Mouse (Mus musculus) megakaryocyte, embryonic 14.5 days (primary cell): Measurements from ENCODE around the gene Vgll4. TPM values are rescaled to one million over a fixed set of nuclear protein-coding genes. Genes with fewer than 3 reads are reported as not detected.
A peak's percentile ranks its signal among the peaks of the same experiment; 100 is the strongest.

Experiments
- H3K27me3 ChIP-seq: replicated peaks from 2 replicates; pipeline ENCODE3; 2012; ENCODE audit warnings: inconsistent platforms
- H3K36me3 ChIP-seq: replicated peaks from 2 replicates; pipeline ENCODE3; 2012; ENCODE audit warnings: low read length, inconsistent platforms, mixed read lengths
- H3K4me1 ChIP-seq: 2 replicates; pipeline ENCODE4 v1.6.1; 2012; ENCODE audit warnings: inconsistent platforms
- H3K4me3 ChIP-seq: replicated peaks from 2 replicates; pipeline ENCODE3; 2012; ENCODE audit warnings: moderate library complexity, mild to moderate bottlenecking, inconsistent platforms
- H3K9me3 ChIP-seq: 2 replicates; pipeline ENCODE4 v1.6.1; 2012; ENCODE audit warnings: inconsistent platforms
- FLI1 ChIP-seq: IDR thresholded peaks from 2 replicates; pipeline ENCODE4 v1.6.1; 2012; ENCODE audit warnings: low read length, inconsistent platforms, mixed read lengths
- GATA1 ChIP-seq: IDR thresholded peaks from 3 replicates; pipeline ENCODE4 v1.6.1; 2012; ENCODE audit warnings: mixed read lengths, low read length, inconsistent platforms, borderline replicate concordance
- polyA plus RNA-seq: library from polyadenylated mRNA; stranded (reverse); fragments of >175 nt; gene quantifications from 2 replicates; pipeline ENCODE4 v1.2.3, GENCODE M21; 2012; ENCODE audit warnings: low replicate concordance; ENCODE audit not compliant: insufficient read depth

Gene Vgll4
- polyA plus RNA-seq, 1 experiment, result 30.5 TPM

DNA sequence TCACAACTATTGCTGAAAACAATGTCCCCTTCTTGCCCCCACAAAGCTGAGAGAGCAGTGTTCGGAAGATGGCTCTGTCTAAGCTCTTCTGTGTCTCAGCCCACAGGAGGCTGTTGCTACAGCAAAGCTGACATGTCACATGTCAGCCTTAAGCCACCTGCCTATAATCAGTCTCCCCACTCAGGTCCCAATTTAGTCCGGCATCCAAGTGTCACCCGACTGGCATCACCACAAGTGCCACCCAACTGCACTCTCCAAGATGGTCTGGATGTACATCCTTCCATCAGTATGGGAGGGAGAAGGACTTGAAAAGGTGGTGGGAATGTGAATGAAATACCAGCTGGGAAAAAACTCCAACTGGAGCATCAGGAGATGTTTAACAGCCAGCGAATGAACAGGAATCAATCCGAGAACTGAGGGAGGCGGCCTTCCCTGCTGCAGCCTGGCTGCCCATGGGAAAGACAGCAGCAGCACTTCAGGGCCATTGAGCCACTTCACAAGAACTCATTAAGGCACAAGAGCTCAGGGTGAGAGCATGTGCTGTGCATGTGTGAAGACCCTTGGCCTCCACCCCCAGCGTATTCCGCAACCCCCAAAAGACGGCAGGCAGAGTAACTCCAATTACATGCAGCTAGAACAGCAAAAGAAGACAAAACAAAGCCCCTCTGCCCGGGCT is 55.6 kb downstream of the Vgll4 start:
- TF ChIP-seq GATA1 (no peak), FLI1 (no peak)
- no peaks in the 10 kb centered on the region for H3K9me3 ChIP-seq
- peaks cover 91% of the 10 kb centered on the region for H3K4me1 ChIP-seq
- H3K4me3 ChIP-seq, result peak overlapping the region; percentile 23
- H3K36me3 ChIP-seq, result peaks cover 52% of the 10 kb centered on the region
- no peaks in the 10 kb centered on the region for H3K27me3 ChIP-seq

DNA sequence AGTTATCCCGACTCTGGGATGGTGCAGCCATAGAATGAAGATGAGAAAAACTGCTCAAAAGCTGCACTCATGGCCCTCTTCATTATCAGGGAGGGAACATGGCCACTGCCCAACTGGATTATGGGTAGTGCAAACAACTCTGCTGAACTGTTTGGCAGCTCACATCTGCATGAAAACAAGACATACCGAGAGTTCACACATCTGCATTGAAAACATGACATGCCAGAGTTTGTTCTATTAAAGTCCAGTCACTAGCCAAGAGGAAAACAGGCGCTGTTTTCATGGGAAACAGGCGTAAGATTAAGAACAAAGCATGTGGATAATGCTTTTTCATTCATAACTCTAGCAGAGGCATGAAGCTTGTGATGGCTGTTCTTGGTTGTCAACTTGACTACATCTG is 56.7 kb downstream of the Vgll4 start:
- Histone ChIP-seq H3K27me3 (no peaks in the 10 kb centered on the region), H3K4me1 (peaks cover 91% of the 10 kb centered on the region), H3K36me3 (peaks cover 52% of the 10 kb centered on the region), H3K4me3 (peak overlapping the region; percentile 53), H3K9me3 (no peaks in the 10 kb centered on the region)
- TF ChIP-seq GATA1 (no peak), FLI1 (no peak)

DNA sequence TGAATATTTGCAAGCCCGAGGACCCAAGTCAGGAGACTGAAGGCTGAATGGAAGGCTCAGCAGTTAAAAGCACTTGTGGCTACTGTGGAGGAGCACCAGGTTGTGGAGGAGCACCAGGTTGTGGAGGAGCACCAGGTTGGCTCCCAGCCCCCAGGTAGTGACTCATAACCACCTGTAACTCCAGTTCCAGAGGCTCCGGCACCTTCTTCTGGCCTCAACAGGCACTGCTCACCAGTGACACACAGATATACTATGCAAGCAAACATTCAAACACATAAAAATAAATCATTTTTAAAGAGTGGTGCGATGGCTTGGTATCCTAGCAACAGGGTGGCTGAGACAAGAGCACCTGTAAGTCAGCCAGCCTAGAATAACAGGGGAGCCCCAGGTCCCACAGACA is 58.3 kb downstream of the Vgll4 start:
- TF ChIP-seq FLI1, result no peak
- TF ChIP-seq GATA1, result no peak
- H3K4me3 ChIP-seq, result no peak overlapping the region
- no peaks in the 10 kb centered on the region for H3K9me3 ChIP-seq
- H3K27me3 ChIP-seq, result no peaks in the 10 kb centered on the region
- peaks cover 91% of the 10 kb centered on the region for H3K4me1 ChIP-seq
- H3K36me3 ChIP-seq, result peaks cover 57% of the 10 kb centered on the region

DNA sequence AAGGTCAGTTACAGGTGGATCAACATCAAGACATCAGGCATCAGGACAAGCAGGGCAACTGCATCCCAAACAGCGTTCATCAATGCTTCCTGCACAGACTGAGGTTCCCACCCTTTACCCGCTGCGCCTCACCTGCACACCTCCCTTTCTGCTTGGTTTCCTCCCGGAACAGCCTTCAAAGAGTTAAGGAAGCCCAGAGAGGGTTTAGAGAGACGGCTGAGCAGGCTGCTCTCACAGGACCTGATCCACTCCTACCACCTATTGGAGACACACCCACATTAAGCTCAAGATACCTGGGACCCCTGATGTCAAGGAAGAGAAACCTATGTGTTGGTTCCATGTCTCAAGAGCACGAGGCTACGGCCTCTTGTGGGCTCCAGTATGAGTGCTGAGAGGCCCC is 60.0 kb downstream of the Vgll4 start:
- H3K4me3 ChIP-seq, result peak overlapping the region; percentile 64
- TF ChIP-seq GATA1 (no peak), FLI1 (no peak)
- no peaks in the 10 kb centered on the region for H3K27me3 ChIP-seq
- H3K4me1 ChIP-seq, result peaks cover 91% of the 10 kb centered on the region
- H3K36me3 ChIP-seq, result peaks cover 66% of the 10 kb centered on the region
- H3K9me3 ChIP-seq, result no peaks in the 10 kb centered on the region

DNA sequence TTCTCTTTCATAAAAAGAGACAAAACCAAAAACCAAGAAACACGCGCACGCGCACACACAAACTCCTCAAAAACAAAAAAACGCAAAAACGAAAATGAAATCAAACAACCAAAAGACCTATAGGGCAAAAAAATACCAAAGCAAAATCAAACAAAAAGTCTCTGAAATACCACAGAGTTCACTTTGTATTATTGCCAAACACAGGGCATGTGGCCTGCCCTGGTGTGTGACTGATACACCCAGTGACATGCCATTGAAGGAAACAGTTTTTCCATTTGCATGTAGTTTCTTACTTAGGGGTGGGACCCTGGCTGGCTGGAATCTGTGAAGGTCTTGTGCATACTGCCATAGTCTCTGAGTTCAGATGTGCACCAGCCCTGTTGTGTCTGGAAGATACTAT is 62.3 kb downstream of the Vgll4 start:
- Histone ChIP-seq H3K36me3 (peaks cover 79% of the 10 kb centered on the region), H3K4me3 (no peak overlapping the region), H3K4me1 (peaks cover 91% of the 10 kb centered on the region), H3K9me3 (no peaks in the 10 kb centered on the region), H3K27me3 (no peaks in the 10 kb centered on the region)
- TF ChIP-seq GATA1 (no peak), FLI1 (no peak)

DNA sequence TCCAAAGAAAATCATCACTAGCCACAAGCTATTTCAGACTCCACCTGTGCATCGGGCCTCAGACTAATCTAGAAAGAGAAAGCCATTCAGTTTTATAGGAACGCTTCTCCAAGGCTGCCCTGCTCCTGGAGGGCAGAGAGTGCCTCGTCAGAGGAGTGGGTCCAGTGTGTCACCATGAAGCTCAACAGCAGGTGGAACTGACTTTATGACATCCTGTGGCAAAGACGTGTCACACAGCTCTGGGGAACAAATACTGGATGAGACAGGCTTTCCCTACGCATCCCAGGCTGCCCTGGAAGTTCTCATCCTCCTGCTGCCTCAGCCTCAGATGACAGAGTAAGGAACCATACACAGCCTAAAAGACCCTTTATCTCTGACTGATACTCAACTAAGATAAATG is 63.6 kb downstream of the Vgll4 start:
- Histone ChIP-seq H3K36me3 (peaks cover 79% of the 10 kb centered on the region), H3K9me3 (no peaks in the 10 kb centered on the region), H3K4me3 (peak overlapping the region; percentile 40), H3K27me3 (no peaks in the 10 kb centered on the region), H3K4me1 (peaks cover 91% of the 10 kb centered on the region)
- TF ChIP-seq GATA1, result no peak
- no peak for TF ChIP-seq FLI1

DNA sequence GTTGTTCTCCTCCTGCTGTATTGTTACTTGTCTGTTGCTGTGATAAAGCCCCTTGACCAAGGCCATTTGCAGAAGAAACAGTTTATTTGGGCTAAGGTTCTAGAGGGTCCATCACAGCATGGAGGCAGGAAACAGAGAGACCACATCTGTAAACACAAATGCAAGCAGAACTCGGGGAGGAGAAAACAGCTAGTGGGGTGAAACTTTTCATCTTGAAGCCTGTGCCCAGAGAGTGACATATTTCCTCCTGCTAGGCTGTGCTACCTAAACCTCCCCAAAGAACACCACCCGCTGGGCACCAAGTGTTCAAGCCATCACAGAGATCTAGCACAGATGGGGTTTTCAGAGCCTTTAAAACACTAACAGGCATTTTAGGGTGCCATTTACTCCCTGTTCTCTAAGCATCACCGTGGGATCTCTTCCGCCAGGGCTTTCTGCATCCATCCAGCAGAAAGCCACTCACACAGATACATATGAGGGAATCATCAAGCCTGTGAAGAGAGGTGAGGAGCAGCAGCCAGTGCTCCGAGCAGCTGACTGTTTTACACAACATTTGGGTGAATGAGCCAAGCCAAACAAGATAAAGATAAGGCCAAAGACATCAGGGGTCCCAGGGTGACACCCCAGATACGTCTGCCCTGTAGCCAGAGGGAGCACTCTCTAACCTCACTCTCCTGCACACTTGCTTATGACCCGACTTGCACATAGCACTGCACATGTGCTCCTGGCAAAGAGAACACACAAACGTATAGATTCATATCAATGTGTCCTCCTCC is 64.4 kb downstream of the Vgll4 start:
- Histone ChIP-seq H3K36me3 (peaks cover 80% of the 10 kb centered on the region), H3K9me3 (no peaks in the 10 kb centered on the region), H3K27me3 (no peaks in the 10 kb centered on the region), H3K4me3 (peak overlapping the region; percentile 19), H3K4me1 (peaks cover 97% of the 10 kb centered on the region)
- TF ChIP-seq GATA1, result no peak
- TF ChIP-seq FLI1, result no peak

DNA sequence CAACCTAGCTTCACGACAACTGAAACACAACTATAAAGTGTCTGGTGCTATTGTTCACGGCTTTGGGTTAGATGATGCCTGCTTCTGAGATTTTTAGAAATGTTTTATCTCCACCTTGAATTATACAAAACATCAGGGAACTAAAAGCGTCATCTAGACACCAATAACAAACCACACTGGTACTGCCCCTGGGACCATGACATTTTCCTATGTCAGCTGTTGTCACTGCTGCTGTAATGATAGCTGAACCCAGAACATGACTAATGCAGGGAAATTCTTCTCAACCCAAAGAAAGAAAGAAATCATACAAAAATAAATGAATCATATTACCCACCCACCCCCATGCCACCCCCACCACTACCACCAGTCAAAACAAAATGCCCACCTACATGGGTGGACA is 65.0 kb downstream of the Vgll4 start:
- Histone ChIP-seq H3K27me3 (no peaks in the 10 kb centered on the region), H3K9me3 (no peaks in the 10 kb centered on the region), H3K4me1 (peaks cover 100% of the 10 kb centered on the region), H3K36me3 (peaks cover 81% of the 10 kb centered on the region), H3K4me3 (no peak overlapping the region)
- TF ChIP-seq FLI1, result no peak
- TF ChIP-seq GATA1, result no peak

DNA sequence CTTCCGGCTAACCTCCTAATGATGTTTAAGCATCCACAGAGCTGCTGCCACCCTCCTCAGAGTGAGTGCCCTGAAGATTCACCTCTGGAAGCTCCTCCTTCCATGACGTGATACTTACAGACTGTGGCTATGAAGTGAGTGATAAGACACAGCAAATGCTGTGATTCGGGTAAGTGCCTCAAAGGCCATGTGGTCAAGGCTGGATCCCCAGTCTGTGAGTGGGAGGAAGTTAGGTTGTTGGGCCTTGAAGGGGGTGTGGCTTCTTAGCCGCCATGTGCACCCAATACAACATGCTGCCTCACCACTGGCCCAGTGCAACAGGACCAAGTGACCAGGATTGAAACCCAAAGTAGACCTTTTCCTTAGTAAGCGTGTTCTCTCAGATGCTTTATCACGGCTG is 65.6 kb downstream of the Vgll4 start:
- Histone ChIP-seq H3K4me1 (peaks cover 100% of the 10 kb centered on the region), H3K36me3 (peaks cover 83% of the 10 kb centered on the region), H3K9me3 (no peaks in the 10 kb centered on the region), H3K4me3 (peak overlapping the region; percentile 11), H3K27me3 (no peaks in the 10 kb centered on the region)
- TF ChIP-seq FLI1 (no peak), GATA1 (no peak)

DNA sequence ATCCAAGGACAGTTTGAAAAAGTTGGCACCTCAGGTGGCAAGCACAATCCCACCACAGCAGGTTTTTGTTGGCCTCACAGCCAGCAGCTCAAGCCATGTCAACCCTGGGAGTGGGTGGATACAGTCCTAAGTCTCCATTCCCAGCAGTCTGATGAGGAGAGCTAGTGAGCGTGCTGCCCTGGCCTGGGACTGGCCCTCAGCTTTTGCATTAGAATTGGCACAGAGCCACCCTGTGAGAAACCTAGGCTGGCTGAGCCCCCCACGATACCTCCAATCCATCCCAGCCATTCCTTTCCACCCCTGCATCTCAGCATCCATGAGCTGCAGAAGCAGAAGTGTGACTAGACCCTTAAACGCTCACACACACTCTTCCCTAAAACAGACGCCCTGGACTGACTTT is 67.9 kb downstream of the Vgll4 start:
- Histone ChIP-seq H3K4me1 (peaks cover 100% of the 10 kb centered on the region), H3K27me3 (no peaks in the 10 kb centered on the region), H3K4me3 (peak overlapping the region; percentile 88), H3K36me3 (peaks cover 84% of the 10 kb centered on the region), H3K9me3 (no peaks in the 10 kb centered on the region)
- TF ChIP-seq FLI1, result no peak

DNA sequence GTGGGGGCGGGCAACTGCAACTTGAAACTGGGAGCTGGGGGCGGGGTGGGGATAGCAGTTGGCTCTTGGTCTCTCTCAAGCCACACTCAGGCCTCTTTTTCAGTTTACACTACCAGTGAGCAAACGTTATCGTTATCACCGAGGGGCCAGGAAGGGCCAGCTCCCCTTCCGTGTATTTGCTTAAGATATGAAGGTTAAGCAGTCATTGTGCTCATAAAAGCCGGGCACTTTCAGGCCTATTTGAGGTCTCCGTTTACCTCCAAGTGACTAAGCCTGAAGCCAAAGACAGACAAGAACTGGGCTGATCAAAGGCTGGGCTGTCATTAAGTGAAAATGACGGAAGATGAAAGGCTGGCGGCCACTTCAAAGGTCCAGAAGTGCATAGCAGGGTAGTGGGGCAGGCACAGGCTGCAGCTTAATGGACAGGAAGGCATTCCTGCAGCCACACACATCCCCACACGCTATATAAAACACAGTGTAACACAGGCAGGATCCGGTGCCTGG is 68.4 kb downstream of the Vgll4 start:
- no peaks in the 10 kb centered on the region for H3K9me3 ChIP-seq
- H3K27me3 ChIP-seq, result no peaks in the 10 kb centered on the region
- H3K36me3 ChIP-seq, result peaks cover 86% of the 10 kb centered on the region
- peaks cover 100% of the 10 kb centered on the region for H3K4me1 ChIP-seq
- no peak for TF ChIP-seq FLI1
- TF ChIP-seq GATA1, result no peak
- H3K4me3 ChIP-seq, result peak overlapping the region; percentile 88
